Mouse (Mus musculus) adrenal gland (tissue): ENCODE measurements at regions not wholly inside any gene's neighbourhood (a gene's known extent, or its start where the extent isn't known, plus 50 kb on each side); places are given as distances from the start of the nearest gene placed in this dataset.

Experiments
- intact Hi-C: fragments of 180-260 bp; cut with DNase I; formaldehyde crosslinking; loops from one replicate; pipeline ENCODE4 v1.15.1; 2025

GRCm38 (mm10) chr3:21381072-21381471 is 695.4 kb upstream of the Tbl1xr1 start:
- intact Hi-C loops = no loop called here

GRCm38 (mm10) chr3:21403551-21403950 is 672.9 kb upstream of the Tbl1xr1 start:
- intact Hi-C loops = no loop called here

GRCm38 (mm10) chr3:21404058-21404457 is 672.4 kb upstream of the Tbl1xr1 start:
- intact Hi-C loops = no loop called here

- intact Hi-C loops = no loop called here
Measured at GRCm38 (mm10) chr3:21407077-21407476, 669.4 kb upstream of the Tbl1xr1 start.

- intact Hi-C loops = no loop called here
Measured at GRCm38 (mm10) chr3:21412010-21412409, 664.4 kb upstream of the Tbl1xr1 start.

GRCm38 (mm10) chr3:21423139-21423538 is 653.3 kb upstream of the Tbl1xr1 start:
- intact Hi-C loops = no loop called here

- intact Hi-C loops = no loop called here
Measured at GRCm38 (mm10) chr3:21426538-21426937, 649.9 kb upstream of the Tbl1xr1 start.

- intact Hi-C loops = no loop called here
Measured at GRCm38 (mm10) chr3:21427408-21428031, 648.9 kb upstream of the Tbl1xr1 start.

GRCm38 (mm10) chr3:21428120-21428519 is 648.3 kb upstream of the Tbl1xr1 start:
- intact Hi-C loops = no loop called here

GRCm38 (mm10) chr3:21464245-21464644 is 612.2 kb upstream of the Tbl1xr1 start:
- intact Hi-C loops = no loop called here

- intact Hi-C loops = no loop called here
Measured at GRCm38 (mm10) chr3:21466113-21466645, 610.3 kb upstream of the Tbl1xr1 start.

GRCm38 (mm10) chr3:21477366-21477765 is 599.1 kb upstream of the Tbl1xr1 start:
- intact Hi-C loops = no loop called here

GRCm38 (mm10) chr3:21479021-21479795 is 597.2 kb upstream of the Tbl1xr1 start:
- intact Hi-C loops = no loop called here

GRCm38 (mm10) chr3:21479846-21480245 is 596.6 kb upstream of the Tbl1xr1 start:
- intact Hi-C loops = no loop called here

GRCm38 (mm10) chr3:21484052-21484451 is 592.4 kb upstream of the Tbl1xr1 start:
- intact Hi-C loops = no loop called here

- intact Hi-C loops = no loop called here
Measured at GRCm38 (mm10) chr3:21485454-21485853, 591.0 kb upstream of the Tbl1xr1 start.

GRCm38 (mm10) chr3:21489547-21489946 is 586.9 kb upstream of the Tbl1xr1 start:
- intact Hi-C loops = no loop called here

GRCm38 (mm10) chr3:21492413-21492812 is 584.0 kb upstream of the Tbl1xr1 start:
- intact Hi-C loops = no loop called here

GRCm38 (mm10) chr3:21493384-21493783 is 583.1 kb upstream of the Tbl1xr1 start:
- intact Hi-C loops = no loop called here

- intact Hi-C loops = no loop called here
Measured at GRCm38 (mm10) chr3:21494904-21495303, 581.5 kb upstream of the Tbl1xr1 start.

GRCm38 (mm10) chr3:21495651-21496050 is 580.8 kb upstream of the Tbl1xr1 start:
- intact Hi-C loops = no loop called here

GRCm38 (mm10) chr3:21496166-21496565 is 580.3 kb upstream of the Tbl1xr1 start:
- intact Hi-C loops = no loop called here

- intact Hi-C loops = no loop called here
Measured at GRCm38 (mm10) chr3:21497011-21497410, 579.4 kb upstream of the Tbl1xr1 start.
